Mouse (Mus musculus): ENCODE results near the gene Pum1. TPM values are rescaled to one million over a fixed set of nuclear protein-coding genes. Genes with fewer than 3 reads are reported as not detected.

Gene Pum1
- polyA plus RNA-seq, 1 experiment = 28.2 TPM

DNA sequence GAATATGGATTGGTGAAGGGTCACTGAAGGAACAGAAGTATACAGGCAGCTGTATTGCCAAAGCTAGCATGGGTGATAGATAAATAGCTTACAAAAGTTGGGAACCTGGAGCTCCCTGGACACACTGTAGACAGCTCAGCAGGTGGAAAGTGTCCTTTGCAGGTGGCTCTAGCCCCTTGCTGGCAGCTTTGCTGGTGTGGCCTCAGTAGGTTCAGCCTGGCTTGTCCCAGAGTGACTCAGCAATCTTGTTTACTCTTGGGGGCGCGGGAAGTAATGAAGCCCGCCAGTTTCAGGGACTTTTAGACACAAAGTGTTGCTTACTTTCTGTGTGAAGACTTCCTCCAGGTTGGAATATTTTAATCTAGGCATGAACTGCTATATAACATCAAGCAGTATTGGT, 31.9 kb downstream of the Pum1 start:
- H3K36me3 ChIP-seq (ENCODE audit: control insufficient read depth, insufficient read depth) = peaks cover 10% of the 10 kb centered on the region
- H3K4me2 ChIP-seq (ENCODE audit: low read depth) = no peak overlapping the region
- no peaks in the 10 kb centered on the region for H3K27me3 ChIP-seq (ENCODE audit: control insufficient read depth, insufficient read depth, insufficient read length)
- TF ChIP-seq USF1 (IDR thresholded peaks at IDR 0.05; ENCODE audit: low read depth) (no peak), TCF12 (IDR thresholded peaks at IDR 0.05; ENCODE audit: insufficient read depth, poor library complexity, severe bottlenecking) (no peak), MYOD1 (IDR thresholded peaks at IDR 0.05; ENCODE audit: control insufficient read depth in 1 of 3, insufficient read length in 2 of 3, low read depth in 2 of 3) (no peak), MAX (IDR thresholded peaks at IDR 0.05; ENCODE audit: low read depth) (no peak), MYOG (IDR thresholded peaks at IDR 0.05; ENCODE audit: control insufficient read depth in 1 of 3, insufficient read depth in 1 of 3, insufficient read length in 2 of 3, low read depth in 2 of 3) (no peak), POLR2A (IDR thresholded peaks at IDR 0.05; ENCODE audit: insufficient read length, low read depth) (no peak)
- no peak overlapping the region for H3K4me3 ChIP-seq
- peaks cover 99% of the 10 kb centered on the region for H3K79me2 ChIP-seq (ENCODE audit: control insufficient read depth, insufficient read depth)
- H3ac ChIP-seq (ENCODE audit: control insufficient read depth, insufficient read length) = no peak overlapping the region

DNA sequence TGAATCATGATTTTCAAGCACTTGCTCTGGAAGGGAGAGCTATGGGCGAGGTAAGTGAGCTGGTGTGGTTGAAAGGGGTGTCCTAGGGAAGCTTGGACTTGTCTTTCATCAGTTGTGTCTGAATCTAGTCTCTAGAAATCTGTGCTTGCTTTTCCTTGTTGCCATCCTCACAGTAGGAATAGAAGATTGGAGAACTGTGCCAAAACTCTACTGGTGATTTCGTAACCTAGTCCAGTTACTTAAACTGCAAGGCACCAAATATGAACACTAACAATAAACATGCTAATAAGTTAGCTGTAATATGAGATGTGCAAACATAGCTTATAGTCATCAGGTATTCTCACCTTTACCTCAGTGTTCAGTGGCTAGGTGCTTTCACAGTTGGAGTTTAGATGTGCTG, 37.9 kb downstream of the Pum1 start:
- peaks cover 100% of the 10 kb centered on the region for H3K79me2 ChIP-seq (ENCODE audit: control insufficient read depth, insufficient read depth)
- no peak overlapping the region for H3ac ChIP-seq (ENCODE audit: control insufficient read depth, insufficient read length)
- H3K27me3 ChIP-seq (ENCODE audit: control insufficient read depth, insufficient read depth, insufficient read length) = no peaks in the 10 kb centered on the region
- TF ChIP-seq MAX (IDR thresholded peaks at IDR 0.05; ENCODE audit: low read depth) (no peak), MYOG (IDR thresholded peaks at IDR 0.05; ENCODE audit: control insufficient read depth in 1 of 3, insufficient read depth in 1 of 3, insufficient read length in 2 of 3, low read depth in 2 of 3) (no peak), TCF12 (IDR thresholded peaks at IDR 0.05; ENCODE audit: insufficient read depth, poor library complexity, severe bottlenecking) (no peak), SRF (IDR thresholded peaks at IDR 0.05; ENCODE audit: control insufficient read depth, insufficient read length, low read depth) (no peak), USF1 (IDR thresholded peaks at IDR 0.05; ENCODE audit: low read depth) (no peak), REST (IDR thresholded peaks at IDR 0.05; ENCODE audit: insufficient read depth, insufficient read length) (no peak)
- H3K4me2 ChIP-seq (ENCODE audit: low read depth) = no peak overlapping the region
- peaks cover 16% of the 10 kb centered on the region for H3K36me3 ChIP-seq (ENCODE audit: control insufficient read depth, insufficient read depth)
- no peak overlapping the region for H3K4me3 ChIP-seq

DNA sequence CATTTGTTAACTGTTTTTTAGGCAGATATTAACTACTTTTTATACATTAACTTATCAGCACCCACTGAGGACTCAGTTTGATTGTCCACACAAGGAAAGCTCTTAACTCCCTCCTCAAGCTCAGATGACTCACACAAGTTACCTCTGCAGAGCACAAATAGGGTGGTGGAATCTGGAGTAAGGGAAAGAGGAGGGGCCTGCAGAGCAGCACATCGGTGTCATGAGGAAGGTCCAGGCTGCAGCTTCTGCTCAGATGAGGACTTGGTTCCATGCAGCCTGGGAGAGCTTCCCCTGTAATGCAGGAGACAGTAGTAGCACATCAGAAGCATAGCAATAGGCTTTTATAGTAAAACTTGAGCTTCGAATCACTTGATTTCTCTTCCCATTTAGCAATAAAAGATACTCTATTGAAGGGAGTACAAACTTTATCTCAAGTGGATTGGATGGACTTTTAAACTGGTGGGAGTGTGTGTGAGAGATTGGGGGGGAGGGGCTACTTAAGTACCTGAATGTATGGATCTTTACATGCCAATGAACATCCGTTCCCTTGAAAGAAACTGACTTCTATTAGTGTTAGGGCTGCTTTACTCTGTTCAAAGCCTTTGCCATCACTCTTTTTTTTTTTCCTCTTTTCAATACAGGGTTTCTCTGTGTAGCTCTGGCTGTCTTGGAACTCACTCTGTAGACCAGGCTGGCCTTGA, 39.9 kb downstream of the Pum1 start:
- peaks cover 100% of the 10 kb centered on the region for H3K79me2 ChIP-seq (ENCODE audit: control insufficient read depth, insufficient read depth)
- no peaks in the 10 kb centered on the region for H3K27me3 ChIP-seq (ENCODE audit: control insufficient read depth, insufficient read depth, insufficient read length)
- H3K36me3 ChIP-seq (ENCODE audit: control insufficient read depth, insufficient read depth) = peaks cover 18% of the 10 kb centered on the region

DNA sequence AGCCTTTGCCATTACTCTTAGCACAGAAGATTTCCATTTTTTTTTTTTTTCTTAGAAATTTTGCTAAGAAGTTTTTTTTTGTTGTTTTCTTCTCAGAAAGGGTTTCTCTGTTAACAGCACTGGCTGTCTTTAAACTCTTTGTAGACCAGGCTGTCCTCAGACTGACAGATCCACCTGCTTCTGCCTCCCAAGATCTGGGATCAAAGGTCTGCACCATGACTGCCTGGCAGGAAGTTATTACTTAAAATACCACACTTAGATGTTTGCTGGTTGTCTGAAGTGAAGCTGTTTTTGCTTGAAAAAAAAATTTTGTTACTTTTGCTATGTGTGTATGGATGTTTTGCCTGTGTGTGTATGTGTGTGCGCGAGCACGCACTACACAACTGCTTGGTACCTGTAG, 40.5 kb downstream of the Pum1 start:
- H3K36me3 ChIP-seq (ENCODE audit: control insufficient read depth, insufficient read depth) = peaks cover 24% of the 10 kb centered on the region
- no peak overlapping the region for H3K4me3 ChIP-seq
- no peak overlapping the region for H3ac ChIP-seq (ENCODE audit: control insufficient read depth, insufficient read length)
- no peak overlapping the region for H3K4me2 ChIP-seq (ENCODE audit: low read depth)
- TF ChIP-seq MYOD1 (IDR thresholded peaks at IDR 0.05; ENCODE audit: control insufficient read depth in 1 of 3, insufficient read length in 2 of 3, low read depth in 2 of 3) (peak in 1 of 3 experiments; percentile 19), CEBPB (IDR thresholded peaks at IDR 0.05; ENCODE audit: insufficient read depth, poor library complexity, severe bottlenecking) (no peak)
- H3K27me3 ChIP-seq (ENCODE audit: control insufficient read depth, insufficient read depth, insufficient read length) = no peaks in the 10 kb centered on the region
- peaks cover 100% of the 10 kb centered on the region for H3K79me2 ChIP-seq (ENCODE audit: control insufficient read depth, insufficient read depth)

More for the DNA sequence above, 39.9 kb downstream of the Pum1 start:
- Histone ChIP-seq H3K4me3 (no peak overlapping the region), H3ac (ENCODE audit: control insufficient read depth, insufficient read length) (no peak overlapping the region), H3K4me2 (ENCODE audit: low read depth) (no peak overlapping the region)
- TF ChIP-seq CEBPB (IDR thresholded peaks at IDR 0.05; ENCODE audit: insufficient read depth, poor library complexity, severe bottlenecking) (no peak), E2F4 (IDR thresholded peaks at IDR 0.05; ENCODE audit: insufficient read depth) (no peak), POLR2AphosphoS2 (IDR thresholded peaks at IDR 0.05; ENCODE audit: insufficient read length, low read depth) (no peak), MYOD1 (IDR thresholded peaks at IDR 0.05; ENCODE audit: control insufficient read depth in 1 of 3, insufficient read length in 2 of 3, low read depth in 2 of 3) (no peak), TCF12 (IDR thresholded peaks at IDR 0.05; ENCODE audit: insufficient read depth, poor library complexity, severe bottlenecking) (no peak), TCF3 (IDR thresholded peaks at IDR 0.05; ENCODE audit: insufficient read length, low read depth) (no peak), MYOG (IDR thresholded peaks at IDR 0.05; ENCODE audit: control insufficient read depth in 1 of 3, insufficient read depth in 1 of 3, insufficient read length in 2 of 3, low read depth in 2 of 3) (no peak), SRF (IDR thresholded peaks at IDR 0.05; ENCODE audit: control insufficient read depth, insufficient read length, low read depth) (no peak), MAX (IDR thresholded peaks at IDR 0.05; ENCODE audit: low read depth) (no peak), REST (IDR thresholded peaks at IDR 0.05; ENCODE audit: insufficient read depth, insufficient read length) (no peak), USF1 (IDR thresholded peaks at IDR 0.05; ENCODE audit: low read depth) (no peak), POLR2A (IDR thresholded peaks at IDR 0.05; ENCODE audit: insufficient read length, low read depth) (no peak)

DNA sequence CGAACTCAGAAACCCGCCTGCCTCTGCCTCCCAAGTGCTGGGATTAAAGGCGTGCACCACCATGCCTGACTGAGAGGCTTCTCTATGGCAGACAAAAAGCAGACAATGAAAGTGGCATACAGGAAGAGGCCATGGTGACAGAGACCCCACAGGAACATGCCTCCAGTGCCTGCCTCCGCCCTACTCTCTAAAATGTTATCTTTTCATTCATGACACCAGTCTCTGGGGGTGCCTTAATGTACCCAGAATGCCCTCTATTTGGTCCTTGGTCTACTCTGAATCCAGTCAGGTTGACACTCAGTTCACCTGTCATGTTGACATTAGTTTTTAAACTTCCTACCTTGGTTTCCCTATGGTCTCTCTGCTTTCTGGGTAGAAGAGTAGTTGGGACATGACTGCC, 41.5 kb downstream of the Pum1 start:
- no peak overlapping the region for H3K4me2 ChIP-seq (ENCODE audit: low read depth)
- peaks cover 25% of the 10 kb centered on the region for H3K36me3 ChIP-seq (ENCODE audit: control insufficient read depth, insufficient read depth)
- no peaks in the 10 kb centered on the region for H3K27me3 ChIP-seq (ENCODE audit: control insufficient read depth, insufficient read depth, insufficient read length)
- TF ChIP-seq USF1 (IDR thresholded peaks at IDR 0.05; ENCODE audit: low read depth) = no peak
- TF ChIP-seq REST (IDR thresholded peaks at IDR 0.05; ENCODE audit: insufficient read depth, insufficient read length) = no peak
- no peak for TF ChIP-seq POLR2AphosphoS2 (IDR thresholded peaks at IDR 0.05; ENCODE audit: insufficient read length, low read depth)
- no peak for TF ChIP-seq TCF12 (IDR thresholded peaks at IDR 0.05; ENCODE audit: insufficient read depth, poor library complexity, severe bottlenecking)
- TF ChIP-seq CEBPB (IDR thresholded peaks at IDR 0.05; ENCODE audit: insufficient read depth, poor library complexity, severe bottlenecking) = no peak
- TF ChIP-seq E2F4 (IDR thresholded peaks at IDR 0.05; ENCODE audit: insufficient read depth) = no peak
- TF ChIP-seq POLR2A (IDR thresholded peaks at IDR 0.05; ENCODE audit: insufficient read length, low read depth) = no peak
- no peak for TF ChIP-seq TCF3 (IDR thresholded peaks at IDR 0.05; ENCODE audit: insufficient read length, low read depth)
- no peak for TF ChIP-seq MYOD1 (IDR thresholded peaks at IDR 0.05; ENCODE audit: control insufficient read depth in 1 of 3, insufficient read length in 2 of 3, low read depth in 2 of 3)
- no peak for TF ChIP-seq MYOG (IDR thresholded peaks at IDR 0.05; ENCODE audit: control insufficient read depth in 1 of 3, insufficient read depth in 1 of 3, insufficient read length in 2 of 3, low read depth in 2 of 3)
- TF ChIP-seq SRF (IDR thresholded peaks at IDR 0.05; ENCODE audit: control insufficient read depth, insufficient read length, low read depth) = no peak
- TF ChIP-seq MAX (IDR thresholded peaks at IDR 0.05; ENCODE audit: low read depth) = no peak
- no peak overlapping the region for H3K4me3 ChIP-seq
- H3K79me2 ChIP-seq (ENCODE audit: control insufficient read depth, insufficient read depth) = peaks cover 100% of the 10 kb centered on the region
- no peak overlapping the region for H3ac ChIP-seq (ENCODE audit: control insufficient read depth, insufficient read length)
